Mouse (Mus musculus): ENCODE results near the gene Morc1.

Morc1 gene

GRCm38 (mm10) chr16:48474896-48475802 lies 44.1 kb downstream of the Morc1 start:
- no peak for DNase-seq (ENCODE audit: low spot score in 2 of 2)

DNA sequence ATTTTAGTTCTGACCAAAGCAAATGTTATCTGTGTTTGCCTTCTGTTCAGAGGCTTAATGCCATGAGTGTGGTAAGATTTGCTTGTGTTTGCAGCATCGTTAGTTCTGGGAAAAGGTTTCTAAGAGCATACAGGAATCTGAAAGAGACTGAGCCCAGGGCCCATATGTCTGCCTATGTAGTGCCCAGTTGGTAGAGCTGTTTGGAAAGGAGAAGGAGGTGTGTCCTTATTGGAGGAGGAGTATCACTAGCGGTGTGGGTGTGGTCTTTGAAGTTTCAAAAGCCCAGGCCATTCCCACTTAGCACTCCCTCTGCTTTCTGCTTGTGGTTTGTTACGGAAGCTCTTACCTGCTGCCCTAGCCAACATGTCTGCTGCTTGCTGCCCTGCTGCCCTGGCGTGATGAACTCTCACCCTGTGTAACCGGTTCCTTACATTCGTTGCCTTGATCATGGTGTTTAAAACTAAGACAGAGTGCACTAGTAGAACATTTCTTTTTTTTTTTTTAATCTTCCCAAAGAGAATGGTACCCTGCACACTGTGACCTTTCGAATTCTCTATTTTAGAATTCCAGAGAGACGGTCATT lies 48.3 kb downstream of the Morc1 start:
- no peak for DNase-seq (ENCODE audit: low spot score in 2 of 2)

- no peak for DNase-seq (ENCODE audit: low spot score in 2 of 2)
Observed at GRCm38 (mm10) chr16:48516776-48517499, 85.9 kb downstream of the Morc1 start.

DNA sequence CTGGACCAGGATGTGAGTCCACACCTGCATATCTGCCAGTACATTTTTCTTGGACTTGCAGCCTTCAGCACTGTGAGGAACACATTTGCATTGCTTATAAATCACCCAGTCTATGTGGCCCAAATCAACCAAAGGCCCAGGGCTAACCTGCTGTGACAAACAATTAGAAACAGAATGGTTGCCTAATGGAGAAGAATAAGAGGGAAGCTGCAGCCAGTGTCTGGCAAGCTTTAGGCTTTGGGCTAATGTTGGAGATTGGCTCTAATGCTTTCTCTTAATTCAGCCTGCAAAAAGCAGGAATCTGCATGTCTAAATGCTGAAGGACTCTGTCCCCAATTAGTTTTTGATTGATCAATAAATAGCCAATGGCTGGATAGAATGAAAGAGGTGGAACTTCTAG lies 88.5 kb downstream of the Morc1 start:
- no peak for DNase-seq (ENCODE audit: low spot score in 2 of 2)

DNA sequence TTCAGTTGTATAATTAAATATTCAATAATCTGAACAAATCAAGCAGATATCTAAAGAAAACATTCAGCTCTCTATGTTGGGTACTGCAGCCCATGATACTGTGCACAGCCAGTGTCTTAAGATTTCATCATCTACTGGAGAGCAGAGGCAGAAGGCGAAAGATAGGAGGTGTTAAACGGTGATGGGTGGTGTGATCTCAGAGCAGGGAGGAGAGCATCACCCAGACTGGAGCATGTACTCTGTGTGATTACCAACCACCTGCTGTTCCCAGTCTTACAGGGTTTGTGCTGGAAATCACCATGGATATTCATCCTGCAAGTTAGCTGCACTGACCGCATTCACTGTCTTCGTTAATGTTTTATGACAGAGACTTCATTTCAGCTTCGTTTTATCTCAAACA lies 106.1 kb downstream of the Morc1 start:
- DNase-seq (ENCODE audit: low spot score in 2 of 2) = no peak

GRCm38 (mm10) chr16:48562290-48563080 lies 131.4 kb downstream of the Morc1 start:
- no peak for DNase-seq (ENCODE audit: low spot score in 2 of 2)

GRCm38 (mm10) chr16:48570354-48570753 lies 139.3 kb downstream of the Morc1 start:
- DNase-seq (ENCODE audit: low spot score in 2 of 2) = peak; percentile 16 to 73

GRCm38 (mm10) chr16:48574072-48574471 lies 143.0 kb downstream of the Morc1 start:
- no peak for DNase-seq (ENCODE audit: low spot score in 2 of 2)

- no peak for DNase-seq (ENCODE audit: low spot score in 2 of 2)
Observed at GRCm38 (mm10) chr16:48574499-48574898, 143.5 kb downstream of the Morc1 start.

DNA sequence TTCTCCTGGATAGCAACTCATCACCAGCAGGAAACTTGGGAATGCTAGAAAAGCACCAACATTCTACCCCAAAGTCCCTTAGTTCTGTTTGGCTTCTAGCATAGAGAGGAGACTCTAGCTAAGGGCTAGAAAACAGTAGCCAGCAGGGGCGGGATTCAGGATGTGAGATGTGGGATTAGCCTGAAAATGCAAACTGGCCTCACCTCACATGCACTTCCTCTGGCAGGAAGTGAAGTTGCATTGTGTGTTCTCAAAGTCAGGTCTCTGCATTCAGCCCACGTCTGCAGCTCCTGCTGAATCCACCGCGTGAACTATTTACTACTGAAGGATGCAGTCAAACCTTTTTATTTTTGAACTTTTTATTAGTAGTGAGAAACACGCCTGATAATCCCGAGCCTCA lies 154.3 kb downstream of the Morc1 start:
- DNase-seq (ENCODE audit: low spot score in 2 of 2) = no peak

GRCm38 (mm10) chr16:48594457-48594856 lies 163.4 kb downstream of the Morc1 start:
- no peak for DNase-seq (ENCODE audit: low spot score in 2 of 2)

- no peak for DNase-seq (ENCODE audit: low spot score in 2 of 2)
Observed at GRCm38 (mm10) chr16:48595216-48595615, 164.2 kb downstream of the Morc1 start.

DNA sequence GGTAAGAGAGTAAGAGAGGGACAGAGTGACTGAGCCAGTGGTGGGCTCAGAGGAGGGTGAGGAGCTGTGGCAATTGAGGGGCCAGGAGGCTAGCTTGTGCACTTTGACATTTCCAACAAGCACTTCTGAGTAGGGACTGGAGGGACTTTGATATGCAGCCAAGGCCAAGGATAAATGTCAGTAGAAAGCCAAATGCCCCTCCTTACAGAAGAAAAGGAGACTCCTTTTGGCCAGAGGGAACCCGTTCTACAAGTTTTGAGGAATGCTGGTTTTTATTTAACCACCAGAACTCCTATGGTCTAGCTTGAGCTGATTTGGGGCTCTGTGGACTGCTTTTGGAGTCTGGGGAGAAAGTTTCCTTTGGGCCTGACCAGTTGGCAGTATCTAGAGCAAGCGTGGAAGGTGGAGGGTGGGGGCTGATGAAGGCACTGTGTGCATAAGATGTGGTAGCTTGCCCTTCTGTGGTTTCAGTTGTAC lies 172.7 kb downstream of the Morc1 start:
- DNase-seq (ENCODE audit: low spot score in 2 of 2) = no peak

- DNase-seq (ENCODE audit: low spot score in 2 of 2) = no peak
Observed at GRCm38 (mm10) chr16:48606476-48607038, 175.5 kb downstream of the Morc1 start.

DNA sequence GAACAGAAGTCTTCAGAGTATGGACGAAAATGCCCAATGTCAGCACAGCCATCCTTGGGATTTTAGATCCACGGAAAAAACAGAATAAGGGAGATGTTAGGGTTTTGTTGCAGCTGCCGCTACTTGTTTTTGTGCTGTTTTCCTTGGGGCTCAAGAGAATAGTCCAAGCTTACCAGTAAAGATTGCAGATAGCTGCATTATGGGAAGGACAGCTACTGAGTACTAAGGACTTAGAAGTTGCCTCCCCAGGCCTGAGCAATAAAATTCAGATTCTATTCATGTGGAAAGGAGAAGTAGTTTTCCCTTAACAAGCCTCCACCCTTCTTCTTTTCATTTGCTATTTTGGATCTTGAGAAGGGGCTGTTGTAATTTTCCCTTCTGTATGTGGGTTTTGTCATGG lies 177.2 kb downstream of the Morc1 start:
- DNase-seq (ENCODE audit: low spot score in 2 of 2) = no peak

GRCm38 (mm10) chr16:48610866-48611265 lies 179.8 kb downstream of the Morc1 start:
- no peak for DNase-seq (ENCODE audit: low spot score in 2 of 2)

- no peak for DNase-seq (ENCODE audit: low spot score in 2 of 2)
Observed at GRCm38 (mm10) chr16:48611436-48611835, 180.4 kb downstream of the Morc1 start.

GRCm38 (mm10) chr16:48613783-48614182 lies 182.7 kb downstream of the Morc1 start:
- DNase-seq (ENCODE audit: low spot score in 2 of 2) = no peak

- no peak for DNase-seq (ENCODE audit: low spot score in 2 of 2)
Observed at GRCm38 (mm10) chr16:48620510-48620909, 189.5 kb downstream of the Morc1 start.

GRCm38 (mm10) chr16:48621019-48621418 lies 190.0 kb downstream of the Morc1 start:
- DNase-seq (ENCODE audit: low spot score in 2 of 2) = no peak

DNA sequence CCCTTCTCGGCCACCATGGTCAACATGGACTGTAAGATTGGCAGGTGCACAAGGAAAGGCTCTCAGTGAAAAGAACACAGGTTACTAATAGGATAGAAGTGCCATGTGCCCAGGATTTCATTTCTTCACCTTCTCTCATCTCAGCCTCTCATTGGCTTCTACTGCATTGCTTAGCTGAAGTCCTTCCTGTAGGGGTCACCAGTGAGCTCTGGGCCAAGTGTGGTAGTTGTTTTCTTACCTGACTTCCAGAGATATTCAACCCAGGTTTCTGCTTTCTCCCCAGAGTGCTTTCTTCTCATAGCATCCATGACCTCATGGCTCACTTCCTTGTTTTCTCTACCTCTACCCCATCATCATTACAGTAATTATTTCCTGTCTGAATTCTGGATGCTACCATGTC lies 192.4 kb downstream of the Morc1 start:
- DNase-seq (ENCODE audit: low spot score in 2 of 2) = no peak
